Comparison of ENCODE assay signal across 8 mouse cellular contexts in genomic region chr16:6791655-6792054, GRCm38 (mm10).
DNase-seq lines count a peak whose midpoint lies in the region; ATAC-seq and TF ChIP-seq lines count a peak whose summit lies in the region.

No protein-coding gene starts in this region.

- peak; percentile 3 for DNase-seq in thymus, postnatal 14 days
- no peak for DNase-seq in thymus, adult 2 months
- DNase-seq in cerebellum, postnatal 10 days, result peak; percentile 86 to 88
- DNase-seq in frontal cortex, postnatal 36 days (ENCODE audit: low spot score in 2 of 2), result peak; percentile 51 to 66
- DNase-seq in kidney, adult 11 months, result peak; percentile 7
- peak; percentile 70 for DNase-seq in left cerebral cortex, postnatal 4 days
- DNase-seq in midbrain, postnatal 0 days (ENCODE audit: low spot score), result peak; percentile 85
- peak; percentile 24 for DNase-seq in yolk sac, embryonic 10.5 days (ENCODE audit: low spot score)

- H3K4me1 ChIP-seq in thymus, adult 2 months (replicated peaks; ENCODE audit: control insufficient read depth, insufficient read depth, low read length), result no peaks in the 10 kb centered on the region
- no peaks in the 10 kb centered on the region for H3K4me1 ChIP-seq in midbrain, postnatal 0 days (ENCODE audit: insufficient read depth, low read length)

- peak; percentile 44; the same call in 1 of the 2 replicates for ATAC-seq in midbrain, postnatal 0 days (ENCODE audit: low FRiP score)

- no peak overlapping the region for H3K27ac ChIP-seq in thymus, adult 2 months (ENCODE audit: control insufficient read depth, insufficient read depth, low read length)
- no peak overlapping the region for H3K27ac ChIP-seq in midbrain, postnatal 0 days (ENCODE audit: low read depth, low read length)

- H3K9ac ChIP-seq in midbrain, postnatal 0 days (replicated peaks; ENCODE audit: low read length, poor library complexity, severe bottlenecking), result no peak overlapping the region

- H3K9me3 ChIP-seq in midbrain, postnatal 0 days (ENCODE audit: low read length), result no peaks in the 10 kb centered on the region

- intact Hi-C loops in left cerebral cortex, postnatal 4 days (cut with DNase I), result no loop called here

- TF ChIP-seq POLR2A in thymus, adult 2 months (IDR thresholded peaks at IDR 0.05; ENCODE audit: control insufficient read depth, extremely low read depth, insufficient read depth, low read length, poor library complexity), result no peak

- H3K4me3 ChIP-seq in thymus, adult 2 months (ENCODE audit: control insufficient read depth, insufficient read depth, low read length), result no peak overlapping the region
- H3K4me3 ChIP-seq in midbrain, postnatal 0 days (ENCODE audit: low read depth, low read length), result no peak overlapping the region

- no peaks in the 10 kb centered on the region for H3K36me3 ChIP-seq in thymus, adult 2 months (ENCODE audit: control insufficient read depth, insufficient read depth, low read length)
- H3K36me3 ChIP-seq in midbrain, postnatal 0 days (ENCODE audit: insufficient read depth, low read length), result no peaks in the 10 kb centered on the region

- no peak overlapping the region for H3K4me2 ChIP-seq in midbrain, postnatal 0 days (ENCODE audit: low read depth, low read length, poor library complexity, severe bottlenecking)

- TF ChIP-seq CTCF in thymus, adult 2 months (IDR thresholded peaks at IDR 0.05; ENCODE audit: borderline replicate concordance, control insufficient read depth, extremely low read depth, insufficient read depth, low read length, poor library complexity), result no peak
- peak; percentile 82 for TF ChIP-seq CTCF in midbrain, postnatal 0 days (IDR thresholded peaks at IDR 0.05)

- H3K27me3 ChIP-seq in thymus, adult 2 months (ENCODE audit: control insufficient read depth, insufficient read depth, low read length), result no peaks in the 10 kb centered on the region
- no peaks in the 10 kb centered on the region for H3K27me3 ChIP-seq in midbrain, postnatal 0 days (ENCODE audit: insufficient read depth, low read length)

- WGBS in thymus, adult 2 months, result 20% methylated on average over 9 of the region's 9 CpGs
- WGBS in midbrain, postnatal 0 days, result 17% methylated on average over 9 of the region's 9 CpGs
